Mouse (Mus musculus): Measurements from ENCODE around the gene Ripply2. TPM values are rescaled to one million over a fixed set of nuclear protein-coding genes. Genes with fewer than 3 reads are reported as not detected.
A peak's percentile ranks its signal among the peaks of the same experiment; 100 is the strongest.

Gene Ripply2
- total and polyA plus RNA-seq, 2 experiments from 2014 or later, result 3.5 to 13.0 TPM

- Histone ChIP-seq H3K4me1 (ENCODE audit: insufficient read depth) (no peaks in the 10 kb centered on the region), H3K27me3 (ENCODE audit: insufficient read depth, low read length) (no peaks in the 10 kb centered on the region), H3K9me3 (ENCODE audit: low read length) (no peaks in the 10 kb centered on the region), H3K4me3 (ENCODE audit: low read depth, low read length) (no peak overlapping the region), H3K9ac (no peak overlapping the region), H3K36me3 (ENCODE audit: insufficient read depth) (no peaks in the 10 kb centered on the region), H3K27ac (ENCODE audit: low read depth, low read length) (no peak overlapping the region), H3K4me2 (ENCODE audit: low read depth) (no peak overlapping the region)
- 72% methylated on average over 2 of the region's 2 CpGs for WGBS
- no peak for TF ChIP-seq CTCF (IDR thresholded peaks at IDR 0.05; ENCODE audit: low read depth)
- ATAC-seq, result no peak
- DNase-seq, result no peak
Observed at GRCm38 (mm10) chr9:86999956-87000582, 15.3 kb upstream of the Ripply2 start.

- WGBS, result 76% methylated on average over 6 of the region's 6 CpGs
- no peak overlapping the region for H3K4me3 ChIP-seq (ENCODE audit: low read depth, low read length)
- H3K36me3 ChIP-seq (ENCODE audit: insufficient read depth), result no peaks in the 10 kb centered on the region
- H3K27ac ChIP-seq (ENCODE audit: low read depth, low read length), result no peak overlapping the region
- no peak for DNase-seq
- H3K27me3 ChIP-seq (ENCODE audit: insufficient read depth, low read length), result no peaks in the 10 kb centered on the region
- H3K4me1 ChIP-seq (ENCODE audit: insufficient read depth), result no peaks in the 10 kb centered on the region
- no peaks in the 10 kb centered on the region for H3K9me3 ChIP-seq (ENCODE audit: low read length)
- ATAC-seq, result no peak
- TF ChIP-seq CTCF (IDR thresholded peaks at IDR 0.05; ENCODE audit: low read depth), result no peak
- no peak overlapping the region for H3K4me2 ChIP-seq (ENCODE audit: low read depth)
- no peak overlapping the region for H3K9ac ChIP-seq
Observed at GRCm38 (mm10) chr9:87004701-87005434, 10.5 kb upstream of the Ripply2 start.

GRCm38 (mm10) chr9:87005435-87005779 lies 9.9 kb upstream of the Ripply2 start:
- H3K27me3 ChIP-seq (ENCODE audit: insufficient read depth, low read length), result no peaks in the 10 kb centered on the region
- no peak for TF ChIP-seq CTCF (IDR thresholded peaks at IDR 0.05; ENCODE audit: low read depth)
- H3K36me3 ChIP-seq (ENCODE audit: insufficient read depth), result no peaks in the 10 kb centered on the region
- H3K27ac ChIP-seq (ENCODE audit: low read depth, low read length), result no peak overlapping the region
- no peak overlapping the region for H3K4me2 ChIP-seq (ENCODE audit: low read depth)
- H3K4me1 ChIP-seq (ENCODE audit: insufficient read depth), result no peaks in the 10 kb centered on the region
- H3K9ac ChIP-seq, result no peak overlapping the region
- 62% methylated on average over 5 of the region's 5 CpGs for WGBS
- H3K4me3 ChIP-seq (ENCODE audit: low read depth, low read length), result no peak overlapping the region
- no peak for ATAC-seq
- no peaks in the 10 kb centered on the region for H3K9me3 ChIP-seq (ENCODE audit: low read length)
- no peak for DNase-seq

- Histone ChIP-seq H3K9me3 (ENCODE audit: low read length) (no peaks in the 10 kb centered on the region), H3K27me3 (ENCODE audit: insufficient read depth, low read length) (no peaks in the 10 kb centered on the region), H3K4me2 (ENCODE audit: low read depth) (no peak overlapping the region), H3K4me1 (ENCODE audit: insufficient read depth) (no peaks in the 10 kb centered on the region), H3K9ac (no peak overlapping the region), H3K4me3 (ENCODE audit: low read depth, low read length) (no peak overlapping the region), H3K36me3 (ENCODE audit: insufficient read depth) (no peaks in the 10 kb centered on the region), H3K27ac (ENCODE audit: low read depth, low read length) (no peak overlapping the region)
- DNase-seq, result peak; percentile 46
- TF ChIP-seq CTCF (IDR thresholded peaks at IDR 0.05; ENCODE audit: low read depth), result no peak
- ATAC-seq, result peak; percentile 42; the same call in 1 of the 2 replicates
- WGBS, result 43% methylated on average over 6 of the region's 6 CpGs
Observed at GRCm38 (mm10) chr9:87008507-87008906, 6.8 kb upstream of the Ripply2 start.

GRCm38 (mm10) chr9:87008919-87009318 lies 6.4 kb upstream of the Ripply2 start:
- Histone ChIP-seq H3K4me2 (ENCODE audit: low read depth) (no peak overlapping the region), H3K36me3 (ENCODE audit: insufficient read depth) (no peaks in the 10 kb centered on the region), H3K27me3 (ENCODE audit: insufficient read depth, low read length) (no peaks in the 10 kb centered on the region), H3K9me3 (ENCODE audit: low read length) (no peaks in the 10 kb centered on the region), H3K4me1 (ENCODE audit: insufficient read depth) (no peaks in the 10 kb centered on the region), H3K4me3 (ENCODE audit: low read depth, low read length) (no peak overlapping the region), H3K27ac (ENCODE audit: low read depth, low read length) (no peak overlapping the region), H3K9ac (no peak overlapping the region)
- peak; percentile 19 for DNase-seq
- 39% methylated on average over 1 of the region's 1 CpGs for WGBS
- ATAC-seq, result peak; percentile 72
- TF ChIP-seq CTCF (IDR thresholded peaks at IDR 0.05; ENCODE audit: low read depth), result no peak

- DNase-seq (no peak), ATAC-seq (peak; percentile 69)
- Histone ChIP-seq H3K27ac (ENCODE audit: low read depth, low read length) (no peak overlapping the region), H3K36me3 (ENCODE audit: insufficient read depth) (no peaks in the 10 kb centered on the region), H3K4me2 (ENCODE audit: low read depth) (peak overlapping the region; percentile 85), H3K27me3 (ENCODE audit: insufficient read depth, low read length) (no peaks in the 10 kb centered on the region), H3K9ac (peak overlapping the region; percentile 65), H3K9me3 (ENCODE audit: low read length) (no peaks in the 10 kb centered on the region), H3K4me1 (ENCODE audit: insufficient read depth) (peaks cover 9% of the 10 kb centered on the region; the same call in 1 of the 2 replicates), H3K4me3 (ENCODE audit: low read depth, low read length) (peak overlapping the region; percentile 64)
- no peak for TF ChIP-seq CTCF (IDR thresholded peaks at IDR 0.05; ENCODE audit: low read depth)
- 9% methylated on average over 10 of the region's 10 CpGs for WGBS
Observed at GRCm38 (mm10) chr9:87015938-87016294, 579 bp downstream of the Ripply2 start.

- Histone ChIP-seq H3K4me1 (ENCODE audit: insufficient read depth) (peaks cover 14% of the 10 kb centered on the region; the same call in 1 of the 2 replicates), H3K4me2 (ENCODE audit: low read depth) (peak within 1 kb of the TSS; percentile 66), H3K9ac (peak within 1 kb of the TSS; percentile 69), H3K27ac (ENCODE audit: low read depth, low read length) (peak within 1 kb of the TSS; percentile 78), H3K9me3 (ENCODE audit: low read length) (no peaks in the 10 kb centered on the region), H3K36me3 (ENCODE audit: insufficient read depth) (no peaks in the 10 kb centered on the region), H3K4me3 (ENCODE audit: low read depth, low read length) (peak within 1 kb of the TSS; percentile 86), H3K27me3 (ENCODE audit: insufficient read depth, low read length) (no peaks in the 10 kb centered on the region)
- no peak; the same call in 1 of the 2 replicates for TF ChIP-seq CTCF (IDR thresholded peaks at IDR 0.05; ENCODE audit: low read depth)
- DNase-seq (peak; percentile 97), ATAC-seq (peak; percentile 100)
- WGBS, result 2% methylated on average over 52 of the region's 52 CpGs
Observed at GRCm38 (mm10) chr9:87021778-87022523, 6.6 kb downstream of the Ripply2 start, which contains the start of gene Cyb5r4. Gene Cyb5r4 (plus strand): TSS chr9:87022014.

All from forebrain, postnatal 0 days (tissue).